9 mouse cellular contexts compared by ENCODE assay signal in genomic region chr11:70509753-70510564, GRCm38 (mm10). TPM values are rescaled to one million over a fixed set of nuclear protein-coding genes. Genes with fewer than 3 reads are reported as not detected.
DNase-seq lines count a peak whose midpoint lies in the region; ATAC-seq and TF ChIP-seq lines count a peak whose summit lies in the region.
"Had no signal": no experiment of that assay in that cellular context is flagged by ENCODE, and none has a peak within 500 bp of the region (broad histone marks: within the 10 kb centered on the region; RNA-seq: fewer than 3 reads in every experiment).

No protein-coding gene starts in this region.

- ATAC-seq in hindbrain, postnatal 0 days, result peak; percentile 88
- no peak for ATAC-seq in limb, embryonic 15.5 days (ENCODE audit: insufficient number of reproducible peaks, low FRiP score, low TSS enrichment, low read depth)
- peak; percentile 84 for ATAC-seq in midbrain, embryonic 16.5 days
- 0 out of 2 replicates have a peak, but pooled peaks have one; percentile 28 for ATAC-seq in stomach, embryonic 15.5 days (ENCODE audit: insufficient read depth, low FRiP score, low read depth)

- WGBS in forebrain, embryonic 10.5 days, result 14% methylated on average over 19 of the region's 19 CpGs
- WGBS in hindbrain, postnatal 0 days, result 5% methylated on average over 18 of the region's 19 CpGs
- WGBS in limb, embryonic 15.5 days, result 9% methylated on average over 19 of the region's 19 CpGs
- WGBS in midbrain, embryonic 16.5 days, result 8% methylated on average over 19 of the region's 19 CpGs
- 12% methylated on average over 19 of the region's 19 CpGs for WGBS in stomach, embryonic 15.5 days

- no peak overlapping the region for H3K4me3 ChIP-seq in bone marrow macrophage, adult 2 months (ENCODE audit: insufficient read depth, low read length)
- peak overlapping the region; percentile 32 for H3K4me3 ChIP-seq in forebrain, embryonic 10.5 days
- H3K4me3 ChIP-seq in hindbrain, postnatal 0 days (ENCODE audit: low read length), result peak overlapping the region; percentile 13
- no peak overlapping the region for H3K4me3 ChIP-seq in limb, embryonic 15.5 days
- peak overlapping the region; percentile 14; the same call in 1 of the 2 replicates for H3K4me3 ChIP-seq in midbrain, embryonic 16.5 days (ENCODE audit: low read depth, low read length)
- H3K4me3 ChIP-seq in stomach, embryonic 15.5 days (replicated peaks), result no peak overlapping the region

- H3K27me3 ChIP-seq in forebrain, embryonic 10.5 days (ENCODE audit: poor library complexity, severe bottlenecking), result peaks cover 28% of the 10 kb centered on the region; the same call in 1 of the 2 replicates
- H3K27me3 ChIP-seq in hindbrain, postnatal 0 days (ENCODE audit: insufficient read depth, low read length), result no peaks in the 10 kb centered on the region
- 0 out of 2 replicates have a peak, but pooled peaks cover 2% of the 10 kb centered on the region for H3K27me3 ChIP-seq in limb, embryonic 15.5 days
- peaks cover 2% of the 10 kb centered on the region; the same call in 1 of the 2 replicates for H3K27me3 ChIP-seq in midbrain, embryonic 16.5 days (ENCODE audit: control insufficient read depth, insufficient read depth, low read depth, low read length)
- no peaks in the 10 kb centered on the region for H3K27me3 ChIP-seq in stomach, embryonic 15.5 days (replicated peaks)

- H3K9ac ChIP-seq in hindbrain, postnatal 0 days (replicated peaks; ENCODE audit: low read length), result 0 out of 2 replicates have a peak overlapping the region, but pooled peaks have one; percentile 9
- H3K9ac ChIP-seq in limb, embryonic 15.5 days, result 0 out of 2 replicates have a peak overlapping the region, but pooled peaks have one; percentile 10
- peak overlapping the region; percentile 54 for H3K9ac ChIP-seq in midbrain, embryonic 16.5 days (ENCODE audit: low read depth, low read length)
- no peak overlapping the region for H3K9ac ChIP-seq in stomach, embryonic 15.5 days

- H3K4me2 ChIP-seq in hindbrain, postnatal 0 days (ENCODE audit: low read depth, low read length), result peak overlapping the region; percentile 46
- peak overlapping the region; percentile 37 for H3K4me2 ChIP-seq in limb, embryonic 15.5 days
- H3K4me2 ChIP-seq in midbrain, embryonic 16.5 days (ENCODE audit: low read length), result peak overlapping the region; percentile 51
- peak overlapping the region; percentile 26; the same call in 1 of the 2 replicates for H3K4me2 ChIP-seq in stomach, embryonic 15.5 days

- H3K27ac ChIP-seq in bone marrow macrophage, adult 2 months (ENCODE audit: insufficient read depth, low read depth, low read length), result no peak overlapping the region
- H3K27ac ChIP-seq in forebrain, embryonic 10.5 days, result peak overlapping the region; percentile 44; the same call in 1 of the 2 replicates
- no peak overlapping the region; the same call in 1 of the 2 replicates for H3K27ac ChIP-seq in hindbrain, postnatal 0 days
- H3K27ac ChIP-seq in limb, embryonic 15.5 days, result no peak overlapping the region
- peak overlapping the region; percentile 50; the same call in 1 of the 2 replicates for H3K27ac ChIP-seq in midbrain, embryonic 16.5 days (ENCODE audit: low read length)
- no peak overlapping the region for H3K27ac ChIP-seq in stomach, embryonic 15.5 days

- intact Hi-C loops in gastrocnemius, postnatal 14 days (cut with DNase I; ENCODE audit: low total_unique reads), result loop anchor here (5.0 kb wide), 1 partner anchor 73 kb away; no protein-coding TSS in a partner anchor

- no peak for TF ChIP-seq POLR2A in bone marrow macrophage, adult 2 months (IDR thresholded peaks at IDR 0.05; ENCODE audit: borderline replicate concordance, low read depth, low read length)

- peak; percentile 50; the same call in 1 of the 2 replicates for TF ChIP-seq CTCF in bone marrow macrophage, adult 2 months (IDR thresholded peaks at IDR 0.05; ENCODE audit: low read depth, low read length)
- TF ChIP-seq CTCF in hindbrain, postnatal 0 days (IDR thresholded peaks at IDR 0.05; ENCODE audit: low read depth), result peak; percentile 73

- H3K4me1 ChIP-seq in bone marrow macrophage, adult 2 months (ENCODE audit: control insufficient read depth, insufficient read depth, low read length), result peaks cover 8% of the 10 kb centered on the region
- peaks cover 21% of the 10 kb centered on the region for H3K4me1 ChIP-seq in forebrain, embryonic 10.5 days
- 0 out of 2 replicates have a peak, but pooled peaks cover 6% of the 10 kb centered on the region for H3K4me1 ChIP-seq in hindbrain, postnatal 0 days (ENCODE audit: insufficient read depth, low read length)
- 0 out of 2 replicates have a peak, but pooled peaks cover 4% of the 10 kb centered on the region for H3K4me1 ChIP-seq in limb, embryonic 15.5 days
- H3K4me1 ChIP-seq in midbrain, embryonic 16.5 days (ENCODE audit: control insufficient read depth, insufficient read depth, low read length), result peaks cover 6% of the 10 kb centered on the region; the same call in 1 of the 2 replicates
- H3K4me1 ChIP-seq in stomach, embryonic 15.5 days, result 0 out of 2 replicates have a peak, but pooled peaks cover 3% of the 10 kb centered on the region

- H3K36me3 ChIP-seq in forebrain, embryonic 10.5 days (replicated peaks), result no peaks in the 10 kb centered on the region
- no peaks in the 10 kb centered on the region for H3K36me3 ChIP-seq in hindbrain, postnatal 0 days (ENCODE audit: insufficient read depth, low read length)
- H3K36me3 ChIP-seq in limb, embryonic 15.5 days, result no peaks in the 10 kb centered on the region
- no peaks in the 10 kb centered on the region for H3K36me3 ChIP-seq in midbrain, embryonic 16.5 days (ENCODE audit: control insufficient read depth, insufficient read depth, low read length)
- H3K36me3 ChIP-seq in stomach, embryonic 15.5 days, result no peaks in the 10 kb centered on the region

- peak; percentile 28 for DNase-seq in gastrocnemius, postnatal 14 days
- DNase-seq in gastrocnemius, adult 18-20 months (ENCODE audit: low spot score), result no peak
- DNase-seq in forebrain, embryonic 10.5 days (ENCODE audit: extremely low spot score, low spot score), result peak; percentile 59
- DNase-seq in hindbrain, postnatal 0 days (ENCODE audit: low spot score), result peak; percentile 79

- H3K9me3 ChIP-seq in forebrain, embryonic 10.5 days, result no peaks in the 10 kb centered on the region
- no peaks in the 10 kb centered on the region for H3K9me3 ChIP-seq in hindbrain, postnatal 0 days (ENCODE audit: low read length)
- H3K9me3 ChIP-seq in limb, embryonic 15.5 days, result no peaks in the 10 kb centered on the region
- no peaks in the 10 kb centered on the region for H3K9me3 ChIP-seq in midbrain, embryonic 16.5 days (replicated peaks; ENCODE audit: control insufficient read depth, low read length, poor library complexity, severe bottlenecking)
- H3K9me3 ChIP-seq in stomach, embryonic 15.5 days, result no peaks in the 10 kb centered on the region

RNA-seq across cellular contexts. Expression of gene Vmo1, which starts 4.5 kb away (rescaled TPM):
- not detected for total RNA-seq in gastrocnemius, postnatal 14 days (2021)
- not detected for total RNA-seq in gastrocnemius, adult 18-20 months (2021)
- not detected in 2 replicates for polyA plus RNA-seq in bone marrow macrophage, adult 2 months (2012; ENCODE audit: insufficient read depth, insufficient read length, missing spikeins)
- 0.22 TPM in 1 of 2 replicates, not detected in the other for polyA plus RNA-seq in forebrain, embryonic 10.5 days (2016; fragmentation: Nextera tagmentation; extraction: Ambion mirVana)
- total RNA-seq in hindbrain, postnatal 0 days (2014; rRNA removed), result not detected in 2 replicates
- polyA plus RNA-seq in hindbrain, postnatal 0 days (2015; fragmentation: Nextera tagmentation; extraction: Ambion mirVana), result not detected in 2 replicates
- polyA plus RNA-seq in limb, embryonic 15.5 days (2015; fragmentation: Nextera tagmentation; extraction: Ambion mirVana), result 0.23 and 0.27 TPM in 2 replicates
- polyA plus RNA-seq in midbrain, embryonic 16.5 days (2015; fragmentation: Nextera tagmentation; extraction: Ambion mirVana), result 0.45 TPM in 1 of 2 replicates, not detected in the other
- polyA plus RNA-seq in stomach, embryonic 15.5 days (2015; fragmentation: Nextera tagmentation; extraction: Ambion mirVana), result 0.62 TPM in 1 of 2 replicates, not detected in the other
- total RNA-seq: layer of hippocampus, adult 18-20 months had no signal

RNA-seq across cellular contexts. Expression of gene Tm4sf5, which starts 4.9 kb away (rescaled TPM):
- not detected for total RNA-seq in gastrocnemius, postnatal 14 days (2021)
- not detected for total RNA-seq in gastrocnemius, adult 18-20 months (2021)
- 4.3 TPM in 2 replicates for polyA plus RNA-seq in bone marrow macrophage, adult 2 months (2012; ENCODE audit: insufficient read depth, insufficient read length, missing spikeins)
- polyA plus RNA-seq in forebrain, embryonic 10.5 days (2016; fragmentation: Nextera tagmentation; extraction: Ambion mirVana), result 0.52 and 0.82 TPM in 2 replicates
- total RNA-seq in hindbrain, postnatal 0 days (2014; rRNA removed), result 4.9 and 17.1 TPM in 2 replicates
- polyA plus RNA-seq in hindbrain, postnatal 0 days (2015; fragmentation: Nextera tagmentation; extraction: Ambion mirVana), result 6.9 and 8.6 TPM in 2 replicates
- 0.37 and 0.45 TPM in 2 replicates for polyA plus RNA-seq in limb, embryonic 15.5 days (2015; fragmentation: Nextera tagmentation; extraction: Ambion mirVana)
- polyA plus RNA-seq in midbrain, embryonic 16.5 days (2015; fragmentation: Nextera tagmentation; extraction: Ambion mirVana), result 6.1 and 6.2 TPM in 2 replicates
- 65.0 and 71.2 TPM in 2 replicates for polyA plus RNA-seq in stomach, embryonic 15.5 days (2015; fragmentation: Nextera tagmentation; extraction: Ambion mirVana)
- total RNA-seq: layer of hippocampus, adult 18-20 months had no signal

RNA-seq across cellular contexts. Expression of gene Gltpd2, which starts 9.0 kb away (rescaled TPM):
- total RNA-seq in gastrocnemius, postnatal 14 days (2021), result not detected
- not detected for total RNA-seq in gastrocnemius, adult 18-20 months (2021)
- not detected in 2 replicates for polyA plus RNA-seq in bone marrow macrophage, adult 2 months (2012; ENCODE audit: insufficient read depth, insufficient read length, missing spikeins)
- 0.15 and 0.54 TPM in 2 replicates for polyA plus RNA-seq in forebrain, embryonic 10.5 days (2016; fragmentation: Nextera tagmentation; extraction: Ambion mirVana)
- not detected in 2 replicates for total RNA-seq in hindbrain, postnatal 0 days (2014; rRNA removed)
- polyA plus RNA-seq in hindbrain, postnatal 0 days (2015; fragmentation: Nextera tagmentation; extraction: Ambion mirVana), result 0.24 and 0.31 TPM in 2 replicates
- polyA plus RNA-seq in limb, embryonic 15.5 days (2015; fragmentation: Nextera tagmentation; extraction: Ambion mirVana), result 0.26 and 0.65 TPM in 2 replicates
- 0.29 TPM in 1 of 2 replicates, not detected in the other for polyA plus RNA-seq in midbrain, embryonic 16.5 days (2015; fragmentation: Nextera tagmentation; extraction: Ambion mirVana)
- polyA plus RNA-seq in stomach, embryonic 15.5 days (2015; fragmentation: Nextera tagmentation; extraction: Ambion mirVana), result 2.1 and 3.3 TPM in 2 replicates
- total RNA-seq: layer of hippocampus, adult 18-20 months had no signal

RNA-seq across cellular contexts. Expression of gene Psmb6, which starts 15.2 kb away (rescaled TPM):
- total RNA-seq in gastrocnemius, postnatal 14 days (2021), result 100 to 1,000 TPM; 292 to 301 TPM
- 100 to 1,000 TPM; 226 to 241 TPM for total RNA-seq in gastrocnemius, adult 18-20 months (2021)
- 141 and 151 TPM in 2 replicates for polyA plus RNA-seq in bone marrow macrophage, adult 2 months (2012; ENCODE audit: insufficient read depth, insufficient read length, missing spikeins)
- 1,074 and 1,112 TPM in 2 replicates for polyA plus RNA-seq in forebrain, embryonic 10.5 days (2016; fragmentation: Nextera tagmentation; extraction: Ambion mirVana)
- total RNA-seq in hindbrain, postnatal 0 days (2014; rRNA removed), result 409 and 504 TPM in 2 replicates
- 829 and 887 TPM in 2 replicates for polyA plus RNA-seq in hindbrain, postnatal 0 days (2015; fragmentation: Nextera tagmentation; extraction: Ambion mirVana)
- 660 and 698 TPM in 2 replicates for polyA plus RNA-seq in limb, embryonic 15.5 days (2015; fragmentation: Nextera tagmentation; extraction: Ambion mirVana)
- 719 and 737 TPM in 2 replicates for polyA plus RNA-seq in midbrain, embryonic 16.5 days (2015; fragmentation: Nextera tagmentation; extraction: Ambion mirVana)
- 689 and 690 TPM in 2 replicates for polyA plus RNA-seq in stomach, embryonic 15.5 days (2015; fragmentation: Nextera tagmentation; extraction: Ambion mirVana)

RNA-seq across cellular contexts. Expression of gene Gm40193, which starts 22.8 kb away (rescaled TPM):
- not detected for total RNA-seq in gastrocnemius, postnatal 14 days (2021)
- total RNA-seq in gastrocnemius, adult 18-20 months (2021), result not detected
- polyA plus RNA-seq in bone marrow macrophage, adult 2 months (2012; ENCODE audit: insufficient read depth, insufficient read length, missing spikeins), result not detected in 2 replicates
- not detected in 2 replicates for polyA plus RNA-seq in forebrain, embryonic 10.5 days (2016; fragmentation: Nextera tagmentation; extraction: Ambion mirVana)
- total RNA-seq in hindbrain, postnatal 0 days (2014; rRNA removed), result not detected in 2 replicates
- not detected in 2 replicates for polyA plus RNA-seq in hindbrain, postnatal 0 days (2015; fragmentation: Nextera tagmentation; extraction: Ambion mirVana)
- polyA plus RNA-seq in limb, embryonic 15.5 days (2015; fragmentation: Nextera tagmentation; extraction: Ambion mirVana), result not detected in 2 replicates
- polyA plus RNA-seq in midbrain, embryonic 16.5 days (2015; fragmentation: Nextera tagmentation; extraction: Ambion mirVana), result not detected in 2 replicates
- not detected in 2 replicates for polyA plus RNA-seq in stomach, embryonic 15.5 days (2015; fragmentation: Nextera tagmentation; extraction: Ambion mirVana)
- total RNA-seq: layer of hippocampus, adult 18-20 months had no signal

Comparison
In these comparisons a context has a peak if more than half of its experiments do, and no peak if none do; other contexts are left out.
1. H3K27ac ChIP-seq: peak in forebrain, embryonic 10.5 days (single experiment) and midbrain, embryonic 16.5 days (single experiment); none in bone marrow macrophage, adult 2 months (single experiment), hindbrain, postnatal 0 days (single experiment), limb, embryonic 15.5 days (single experiment) and stomach, embryonic 15.5 days (single experiment).
2. H3K4me3 ChIP-seq: peak in forebrain, embryonic 10.5 days (single experiment), hindbrain, postnatal 0 days (single experiment) and midbrain, embryonic 16.5 days (single experiment); none in bone marrow macrophage, adult 2 months (single experiment), limb, embryonic 15.5 days (single experiment) and stomach, embryonic 15.5 days (single experiment).
3. Peak in every context shown above with its lines, with median percentiles within 50 percentile points of each other: H3K4me2 ChIP-seq.